Mouse (Mus musculus): ENCODE data around the gene Stox1.

Gene Stox1

GRCm38 (mm10) chr10:62668043-62668442, 57.9 kb downstream of the Stox1 start:
- no peak for DNase-seq (ENCODE audit: low read depth in 1 of 2, low spot score in 2 of 2)

- DNase-seq (ENCODE audit: low read depth in 1 of 2, low spot score in 2 of 2) = no peak
Measured at GRCm38 (mm10) chr10:62664963-62665590, 60.9 kb downstream of the Stox1 start.

GRCm38 (mm10) chr10:62664171-62664570, 61.8 kb downstream of the Stox1 start:
- no peak for DNase-seq (ENCODE audit: low read depth in 1 of 2, low spot score in 2 of 2)

- no peak for DNase-seq (ENCODE audit: low read depth in 1 of 2, low spot score in 2 of 2)
Measured at GRCm38 (mm10) chr10:62656711-62657110, 69.2 kb downstream of the Stox1 start.

GRCm38 (mm10) chr10:62651961-62652360, 74.0 kb downstream of the Stox1 start:
- no peak for DNase-seq (ENCODE audit: low read depth in 1 of 2, low spot score in 2 of 2)

GRCm38 (mm10) chr10:62650881-62651810, 74.8 kb downstream of the Stox1 start, which contains the start of gene Ddx50:
Gene Ddx50 (minus strand): TSS chr10:62651218.
- peak; percentile 93 to 94 for DNase-seq (ENCODE audit: low read depth in 1 of 2, low spot score in 2 of 2)

GRCm38 (mm10) chr10:62650358-62650782, 75.6 kb downstream of the Stox1 start:
- DNase-seq (ENCODE audit: low read depth in 1 of 2, low spot score in 2 of 2) = no peak
